Mouse (Mus musculus) liver, embryonic 12.5 days (tissue): ENCODE data around the gene Il2rb. TPM values are rescaled to one million over a fixed set of nuclear protein-coding genes. Genes with fewer than 3 reads are reported as not detected.

Source experiments
- ATAC-seq: fragments of 200-750 bp; cut with Nextera tagmentation; 2 replicates; pipeline ENCODE4 v1.8.0; 2017; ENCODE audit warnings: moderate number of reproducible peaks, mild to moderate bottlenecking, moderate library complexity
- H3K27ac ChIP-seq: fragments of 300-500 bp; sonication (generic); 2 replicates; pipeline ENCODE4 v1.5.1; 2016; ENCODE audit warnings: mild to moderate bottlenecking
- H3K27me3 ChIP-seq: fragments of 300-500 bp; sonication (generic); replicated peaks from 2 replicates; pipeline ENCODE4 v1.6.1; 2016; ENCODE audit warnings: mild to moderate bottlenecking, moderate library complexity
- H3K36me3 ChIP-seq: fragments of 300-500 bp; sonication (generic); 2 replicates; pipeline ENCODE4 v1.6.1; 2016; ENCODE audit warnings: mild to moderate bottlenecking, moderate library complexity
- H3K4me1 ChIP-seq: fragments of 300-500 bp; sonication (generic); 2 replicates; pipeline ENCODE4 v1.6.1; 2016
- H3K4me2 ChIP-seq: fragments of 300-500 bp; sonication (generic); 2 replicates; pipeline ENCODE4 v1.6.1; 2016; ENCODE audit warnings: mild to moderate bottlenecking, moderate library complexity
- H3K4me3 ChIP-seq: fragments of 300-500 bp; sonication (generic); 2 replicates; pipeline ENCODE4 v1.5.1; 2016; ENCODE audit warnings: mild to moderate bottlenecking, moderate library complexity
- H3K9ac ChIP-seq: fragments of 300-500 bp; sonication (generic); 2 replicates; pipeline ENCODE4 v1.6.1; 2016; ENCODE audit warnings: mild to moderate bottlenecking, moderate library complexity
- H3K9me3 ChIP-seq: fragments of 300-500 bp; sonication (generic); replicated peaks from 2 replicates; pipeline ENCODE4 v1.6.1; 2016; ENCODE audit warnings: mild to moderate bottlenecking, moderate library complexity
- WGBS: fragments of 180-500 bp; shearing (Covaris S2); methylation state at CpG from one replicate; pipeline ENCODE4 v1.1.7; 2016; ENCODE audit not compliant: insufficient replicate concordance; 5-methylcytosine and 5-hydroxymethylcytosine counted together
- polyA plus RNA-seq: library from polyadenylated mRNA; unstranded; fragments of >200 nt; fragmentation: Nextera tagmentation; extraction: Ambion mirVana; gene quantifications from 2 replicates; pipeline ENCODE4 v1.2.1, GENCODE M21; 2016

Il2rb gene
- polyA plus RNA-seq, 1 experiment from 2014 or later = 0.15 TPM

DNA sequence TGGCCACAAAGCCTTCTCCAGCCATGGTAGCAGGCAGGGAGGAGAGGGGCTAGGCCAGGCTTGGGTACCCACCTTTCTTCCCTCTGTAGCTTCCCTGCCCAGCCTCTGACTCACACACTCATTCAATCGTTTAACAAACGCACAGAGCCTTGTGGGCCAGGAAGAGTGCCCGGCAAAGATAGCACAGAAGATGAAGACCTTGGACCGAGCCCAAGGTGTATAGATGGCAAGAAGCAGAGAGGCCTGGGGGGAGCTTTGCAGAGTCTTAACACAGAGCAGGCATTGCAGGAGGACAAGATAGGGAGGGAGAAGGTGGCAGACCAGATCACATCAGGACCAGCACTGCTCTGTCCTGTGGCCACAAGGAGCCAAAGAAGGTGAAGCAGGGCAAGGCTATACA is 39.9 kb downstream of the Il2rb start:
- no peak overlapping the region for H3K27ac ChIP-seq
- peaks cover 22% of the 10 kb centered on the region for H3K4me1 ChIP-seq
- H3K27me3 ChIP-seq = no peaks in the 10 kb centered on the region
- H3K4me2 ChIP-seq = no peak overlapping the region
- H3K36me3 ChIP-seq = no peaks in the 10 kb centered on the region
- no peak overlapping the region for H3K9ac ChIP-seq
- H3K4me3 ChIP-seq = no peak overlapping the region
- no peak for ATAC-seq
- WGBS = 38% methylated on average over 4 of the region's 4 CpGs
- H3K9me3 ChIP-seq = no peaks in the 10 kb centered on the region

DNA sequence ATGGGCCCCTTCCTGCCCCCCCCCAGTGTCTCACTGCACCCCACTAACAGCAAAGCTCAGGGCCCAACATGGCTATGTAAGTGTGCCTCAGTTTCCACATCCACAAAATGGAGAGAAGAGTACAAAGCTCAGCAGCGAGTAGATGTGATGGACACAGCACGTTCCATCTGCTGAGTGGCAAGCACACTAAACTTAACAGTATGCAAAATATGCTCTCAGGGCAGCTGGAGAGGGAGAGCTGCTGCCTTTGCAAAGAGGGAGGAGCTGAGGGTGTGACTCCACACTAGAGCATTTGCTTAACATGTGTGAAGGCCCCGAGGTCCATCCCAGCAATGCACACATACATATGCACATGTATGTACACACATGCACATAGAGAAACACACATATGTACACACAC is 42.1 kb downstream of the Il2rb start:
- Histone ChIP-seq H3K36me3 (no peaks in the 10 kb centered on the region), H3K27ac (no peak overlapping the region), H3K27me3 (no peaks in the 10 kb centered on the region), H3K4me1 (peaks cover 42% of the 10 kb centered on the region), H3K9me3 (no peaks in the 10 kb centered on the region), H3K4me3 (no peak overlapping the region), H3K9ac (no peak overlapping the region), H3K4me2 (no peak overlapping the region)
- 80% methylated on average over 3 of the region's 3 CpGs for WGBS
- ATAC-seq = no peak

DNA sequence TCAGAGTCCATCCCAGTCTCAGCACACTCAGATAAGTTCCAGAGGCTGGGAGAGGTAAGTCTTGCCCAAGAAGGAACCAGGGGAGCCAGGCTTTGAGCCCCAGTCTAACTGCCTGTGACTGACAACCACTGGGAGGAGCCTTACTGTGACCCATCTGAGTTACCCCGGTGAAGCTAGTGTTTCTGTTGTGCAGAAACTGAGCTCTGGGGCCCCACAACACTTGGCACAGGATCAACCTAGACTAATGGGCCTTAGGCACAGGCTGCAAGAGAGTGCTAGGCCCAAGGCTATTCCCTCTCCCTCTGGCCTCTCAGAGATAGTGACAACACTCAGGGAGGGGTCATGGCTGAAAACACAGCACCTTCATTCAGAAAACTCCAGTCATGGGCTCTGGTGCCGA is 43.9 kb downstream of the Il2rb start:
- WGBS = 65% methylated on average over 2 of the region's 2 CpGs
- Histone ChIP-seq H3K9ac (no peak overlapping the region), H3K4me2 (no peak overlapping the region), H3K9me3 (no peaks in the 10 kb centered on the region), H3K27me3 (no peaks in the 10 kb centered on the region; the same call in 1 of the 2 replicates), H3K4me1 (peaks cover 44% of the 10 kb centered on the region), H3K27ac (no peak overlapping the region), H3K36me3 (no peaks in the 10 kb centered on the region), H3K4me3 (no peak overlapping the region)
- no peak for ATAC-seq

DNA sequence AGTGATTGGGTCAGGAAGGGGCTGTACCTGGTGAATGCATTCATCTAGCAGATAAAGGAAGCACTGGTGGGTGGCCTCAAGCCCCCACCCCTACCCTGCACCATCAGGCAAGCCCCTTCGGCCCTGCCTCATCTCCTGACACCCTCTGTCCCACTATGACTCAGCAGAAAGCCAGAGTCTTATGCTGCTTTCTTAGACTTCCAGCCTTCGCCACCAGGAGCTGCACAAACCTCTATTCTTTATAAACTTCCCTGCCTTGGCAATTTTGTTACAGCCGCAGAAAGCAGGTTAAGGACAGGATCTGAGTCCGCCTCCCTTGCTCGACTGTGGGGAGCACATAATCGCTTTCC is 44.7 kb downstream of the Il2rb start:
- Histone ChIP-seq H3K36me3 (no peaks in the 10 kb centered on the region), H3K9ac (peak overlapping the region; percentile 45; the same call in 1 of the 2 replicates), H3K9me3 (no peaks in the 10 kb centered on the region), H3K4me1 (peaks cover 44% of the 10 kb centered on the region), H3K27ac (peak overlapping the region; percentile 75), H3K27me3 (peaks cover 5% of the 10 kb centered on the region; the same call in 1 of the 2 replicates), H3K4me3 (no peak overlapping the region), H3K4me2 (peak overlapping the region; percentile 32; the same call in 1 of the 2 replicates)
- WGBS = 67% methylated on average over 6 of the region's 6 CpGs
- no peak for ATAC-seq

DNA sequence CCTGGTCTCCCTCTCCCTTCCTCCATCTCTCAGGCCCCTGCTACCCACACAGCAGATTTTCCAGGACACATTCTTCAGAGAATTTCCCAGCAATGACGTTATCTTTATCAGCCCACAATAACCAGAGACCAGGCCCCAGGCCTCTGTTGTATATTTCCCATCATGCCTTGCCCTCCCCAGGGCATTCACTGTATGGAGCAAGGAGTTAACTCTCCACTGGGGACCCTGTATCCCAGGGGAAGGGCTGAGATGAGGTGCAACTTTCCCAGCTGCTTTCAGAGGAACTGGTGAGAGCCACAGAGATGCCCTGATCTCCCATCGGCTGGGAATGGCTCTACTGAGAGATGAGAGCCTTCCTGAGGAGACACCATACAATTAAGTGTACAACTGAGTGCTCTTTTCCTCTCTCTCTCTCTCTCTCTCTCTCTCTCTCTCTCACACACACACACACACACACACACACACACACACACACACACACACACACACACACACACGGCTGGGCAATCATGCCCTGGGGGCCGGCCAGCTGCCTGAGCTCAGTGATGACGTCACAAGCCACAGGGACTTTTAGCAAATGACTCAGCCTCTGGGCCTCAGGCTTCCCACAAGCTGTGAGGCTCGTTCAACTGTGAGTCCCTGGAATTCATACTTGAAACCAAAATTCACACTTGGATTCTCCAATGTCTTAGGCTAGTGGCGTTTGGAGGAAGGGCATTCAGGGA is 45.2 kb downstream of the Il2rb start:
- Histone ChIP-seq H3K36me3 (no peaks in the 10 kb centered on the region), H3K4me2 (peak overlapping the region; percentile 32; the same call in 1 of the 2 replicates), H3K9me3 (no peaks in the 10 kb centered on the region), H3K27me3 (peaks cover 7% of the 10 kb centered on the region; the same call in 1 of the 2 replicates), H3K27ac (peak overlapping the region; percentile 75), H3K4me1 (peaks cover 44% of the 10 kb centered on the region), H3K9ac (peak overlapping the region; percentile 45; the same call in 1 of the 2 replicates), H3K4me3 (no peak overlapping the region)
- ATAC-seq = peak; percentile 60
- 19% methylated on average over 7 of the region's 7 CpGs for WGBS

DNA sequence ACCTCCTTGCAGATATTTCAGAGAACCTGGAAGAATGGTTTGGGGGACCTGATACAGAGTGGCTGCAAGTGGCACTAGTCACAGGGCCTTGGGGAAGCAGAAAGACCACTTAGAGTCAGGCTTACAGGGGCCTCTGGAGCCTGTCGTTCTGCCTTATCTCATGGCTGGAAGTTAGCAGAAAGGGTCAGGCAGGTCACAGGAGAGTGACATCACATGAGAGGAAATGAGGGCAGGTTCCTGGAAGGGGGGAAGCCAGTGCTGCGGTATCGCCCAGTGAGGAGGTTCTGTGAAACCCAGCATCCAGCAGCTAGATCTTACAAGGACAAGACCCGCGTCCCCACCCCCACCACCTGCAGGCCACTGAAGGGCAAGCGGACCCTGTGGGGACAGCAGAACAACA is 45.9 kb downstream of the Il2rb start:
- WGBS = 47% methylated on average over 6 of the region's 6 CpGs

DNA sequence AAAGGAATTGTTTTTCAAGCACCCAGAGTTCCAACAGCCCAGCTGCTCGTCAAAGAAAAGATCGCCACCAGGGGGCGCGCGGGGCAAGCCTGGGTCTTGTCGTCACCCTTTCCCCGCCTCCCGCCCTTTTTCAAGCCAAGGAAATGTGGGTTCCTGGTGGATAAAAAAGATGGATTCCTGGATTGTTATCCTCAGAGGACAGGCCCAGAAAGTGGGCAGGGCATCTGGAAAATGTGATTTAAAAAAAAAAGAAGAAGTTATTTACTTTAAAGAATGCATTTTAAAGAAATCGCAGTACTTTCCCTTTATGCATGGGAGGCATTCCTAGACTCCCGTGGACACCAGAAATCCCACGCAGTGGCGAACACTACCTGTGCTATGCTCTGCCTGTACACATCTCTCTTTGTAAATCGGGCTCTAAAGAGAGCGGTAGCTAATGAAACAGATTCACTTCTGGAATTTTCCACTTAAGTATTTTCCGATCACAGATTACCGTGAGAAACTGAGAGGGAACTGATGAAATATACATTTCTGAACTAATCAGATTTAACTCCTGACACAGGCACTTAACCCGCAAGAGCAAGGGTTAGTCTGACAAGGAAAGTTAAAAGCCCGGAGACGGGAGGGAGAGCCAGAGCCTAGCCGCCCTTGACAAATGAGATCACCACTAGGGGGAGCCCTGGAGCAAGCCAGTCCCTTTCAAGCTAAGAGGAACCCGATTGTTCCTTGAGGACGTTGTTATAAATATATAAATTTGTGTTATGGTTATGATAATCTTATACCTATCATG is 47.1 kb downstream of the Il2rb start:
- Histone ChIP-seq H3K4me1 (peaks cover 44% of the 10 kb centered on the region), H3K9ac (peak overlapping the region; percentile 65), H3K4me3 (peak overlapping the region; percentile 55), H3K4me2 (peak overlapping the region; percentile 85), H3K27me3 (peaks cover 12% of the 10 kb centered on the region; the same call in 1 of the 2 replicates), H3K36me3 (no peaks in the 10 kb centered on the region), H3K9me3 (no peaks in the 10 kb centered on the region), H3K27ac (peak overlapping the region; percentile 84)
- 2% methylated on average over 22 of the region's 22 CpGs for WGBS
- ATAC-seq = peak; percentile 30; the same call in 1 of the 2 replicates

More for the DNA sequence above, 45.9 kb downstream of the Il2rb start:
- Histone ChIP-seq H3K9me3 (no peaks in the 10 kb centered on the region), H3K4me2 (no peak overlapping the region), H3K9ac (peak overlapping the region; percentile 12; the same call in 1 of the 2 replicates), H3K4me1 (peaks cover 44% of the 10 kb centered on the region), H3K36me3 (no peaks in the 10 kb centered on the region), H3K4me3 (no peak overlapping the region), H3K27me3 (peaks cover 7% of the 10 kb centered on the region; the same call in 1 of the 2 replicates), H3K27ac (peak overlapping the region; percentile 75)
- ATAC-seq = no peak

DNA sequence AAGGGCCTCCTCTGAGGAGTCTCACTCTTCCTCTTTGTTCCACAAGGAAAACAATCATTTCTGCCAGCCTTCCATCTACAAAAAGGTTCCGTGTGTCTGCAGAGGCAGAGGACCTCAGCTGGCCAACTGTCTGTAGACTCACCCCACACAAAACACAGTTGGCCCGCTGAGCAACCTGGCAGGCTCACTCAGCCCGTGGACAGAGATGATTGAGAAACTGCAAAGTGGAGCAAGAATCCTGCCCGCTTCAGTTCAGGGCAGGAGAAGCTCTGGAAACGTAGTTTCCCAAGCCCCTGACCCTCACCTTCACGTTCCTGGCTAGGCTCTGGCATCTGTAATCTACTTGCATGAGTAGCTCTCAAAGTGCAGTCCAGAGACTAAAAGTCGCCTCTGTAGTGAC is 48.0 kb downstream of the Il2rb start:
- Histone ChIP-seq H3K4me1 (peaks cover 38% of the 10 kb centered on the region), H3K27me3 (peaks cover 12% of the 10 kb centered on the region), H3K36me3 (no peaks in the 10 kb centered on the region), H3K9ac (no peak overlapping the region), H3K9me3 (no peaks in the 10 kb centered on the region), H3K4me3 (no peak overlapping the region), H3K27ac (no peak overlapping the region), H3K4me2 (peak overlapping the region; percentile 85; the same call in 1 of the 2 replicates)
- ATAC-seq = no peak
- 48% methylated on average over 7 of the region's 7 CpGs for WGBS

DNA sequence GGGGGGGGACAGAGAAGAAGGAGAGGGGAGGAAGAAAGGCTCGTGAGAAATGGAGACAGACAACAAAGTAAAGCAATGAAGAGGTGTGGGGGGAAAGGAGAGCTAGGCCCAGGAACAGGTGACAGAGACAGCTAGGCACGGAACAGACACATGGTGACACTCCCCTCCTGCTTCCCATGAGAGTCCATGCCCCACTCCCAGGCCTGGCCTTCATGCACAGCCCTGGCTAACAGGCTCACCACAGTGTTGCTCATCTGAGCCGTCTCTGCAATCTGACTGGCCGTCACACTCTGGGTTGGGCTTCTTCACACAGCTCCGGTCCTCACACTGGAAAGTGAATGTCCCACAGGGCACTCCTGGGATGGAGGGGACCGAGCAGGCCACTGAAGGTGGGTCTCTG is 51.2 kb downstream of the Il2rb start:
- peaks cover 31% of the 10 kb centered on the region for H3K27me3 ChIP-seq
- 45% methylated on average over 6 of the region's 6 CpGs for WGBS
- no peak for ATAC-seq
- no peak overlapping the region for H3K4me3 ChIP-seq
- H3K4me2 ChIP-seq = no peak overlapping the region
- H3K9me3 ChIP-seq = no peaks in the 10 kb centered on the region
- H3K4me1 ChIP-seq = peaks cover 9% of the 10 kb centered on the region
- no peak overlapping the region for H3K9ac ChIP-seq
- no peak overlapping the region for H3K27ac ChIP-seq
- H3K36me3 ChIP-seq = no peaks in the 10 kb centered on the region

DNA sequence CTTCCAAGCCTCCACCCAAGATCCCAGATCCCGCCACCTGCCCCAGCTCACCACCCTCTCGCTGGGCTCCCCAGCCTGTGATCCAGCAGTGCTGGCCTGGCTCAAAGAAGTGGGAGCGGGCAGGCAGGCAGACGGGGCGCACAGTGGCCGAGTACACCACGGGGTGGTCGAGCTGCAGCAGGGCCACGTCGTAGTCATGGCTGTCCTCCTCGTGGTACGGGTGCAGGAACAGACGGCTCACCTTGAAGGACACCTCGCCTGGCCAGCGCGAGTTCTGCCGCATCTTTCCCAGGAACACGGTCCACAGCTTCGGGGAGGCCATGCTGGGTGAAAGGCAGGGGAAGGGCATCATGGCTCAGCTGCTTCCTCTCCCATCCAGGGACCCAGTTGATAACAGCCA is 52.8 kb downstream of the Il2rb start:
- ATAC-seq = no peak
- Histone ChIP-seq H3K27me3 (peaks cover 47% of the 10 kb centered on the region), H3K36me3 (no peaks in the 10 kb centered on the region), H3K9ac (no peak overlapping the region), H3K27ac (no peak overlapping the region), H3K4me3 (no peak overlapping the region), H3K4me2 (no peak overlapping the region), H3K4me1 (peaks cover 10% of the 10 kb centered on the region), H3K9me3 (no peaks in the 10 kb centered on the region)
- 79% methylated on average over 19 of the region's 19 CpGs for WGBS

DNA sequence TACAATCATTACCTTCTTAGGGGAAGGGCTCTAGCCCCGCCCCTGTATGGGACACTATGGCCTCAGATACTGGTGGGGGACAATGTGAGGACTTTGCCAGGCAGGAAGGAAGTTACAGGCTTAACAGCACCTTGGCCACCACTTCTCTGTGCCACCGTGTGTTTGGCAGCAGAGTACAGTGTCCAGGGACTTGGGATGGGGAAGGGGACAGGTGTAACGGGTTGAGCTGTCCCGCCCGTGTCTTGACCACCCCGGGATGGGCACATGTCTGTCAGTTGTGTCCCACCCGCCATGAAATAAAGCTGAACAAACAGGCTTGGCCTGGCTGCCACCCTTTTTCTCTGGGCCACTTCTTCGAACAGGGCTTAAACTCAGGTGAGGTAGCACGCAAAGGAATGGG is 56.1 kb downstream of the Il2rb start:
- H3K36me3 ChIP-seq = no peaks in the 10 kb centered on the region; the same call in 1 of the 2 replicates
- no peak for ATAC-seq
- no peak overlapping the region for H3K27ac ChIP-seq
- H3K4me3 ChIP-seq = no peak overlapping the region
- H3K4me2 ChIP-seq = no peak overlapping the region
- no peak overlapping the region for H3K9ac ChIP-seq
- peaks cover 68% of the 10 kb centered on the region for H3K27me3 ChIP-seq
- 60% methylated on average over 9 of the region's 9 CpGs for WGBS
- H3K9me3 ChIP-seq = no peaks in the 10 kb centered on the region
- H3K4me1 ChIP-seq = peaks cover 18% of the 10 kb centered on the region

DNA sequence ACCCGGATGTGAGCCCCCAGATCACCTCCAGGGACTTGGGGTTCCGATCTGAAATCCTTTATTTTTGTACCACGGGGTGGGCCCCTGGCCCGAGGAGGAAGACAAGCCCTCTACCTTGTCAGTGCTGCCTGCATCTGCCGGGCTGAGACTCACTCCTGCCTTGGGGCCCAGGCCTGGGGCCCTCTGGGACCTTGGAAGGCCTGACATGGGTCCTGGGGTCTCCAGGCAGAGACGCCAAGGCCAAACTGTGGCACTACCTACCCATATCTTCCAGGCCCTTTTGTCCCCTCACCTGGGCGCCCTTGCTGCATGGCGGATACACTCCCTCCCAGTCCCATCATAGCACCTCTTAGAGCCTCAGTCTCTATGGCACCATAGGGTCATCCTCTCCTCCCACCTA is 56.6 kb downstream of the Il2rb start:
- ATAC-seq = no peak
- Histone ChIP-seq H3K4me1 (peaks cover 18% of the 10 kb centered on the region), H3K27ac (no peak overlapping the region), H3K9ac (no peak overlapping the region), H3K9me3 (no peaks in the 10 kb centered on the region), H3K4me2 (no peak overlapping the region), H3K27me3 (peaks cover 66% of the 10 kb centered on the region), H3K36me3 (peaks cover 4% of the 10 kb centered on the region; the same call in 1 of the 2 replicates), H3K4me3 (no peak overlapping the region)
- 53% methylated on average over 8 of the region's 8 CpGs for WGBS
